In the genomic region with DNA sequence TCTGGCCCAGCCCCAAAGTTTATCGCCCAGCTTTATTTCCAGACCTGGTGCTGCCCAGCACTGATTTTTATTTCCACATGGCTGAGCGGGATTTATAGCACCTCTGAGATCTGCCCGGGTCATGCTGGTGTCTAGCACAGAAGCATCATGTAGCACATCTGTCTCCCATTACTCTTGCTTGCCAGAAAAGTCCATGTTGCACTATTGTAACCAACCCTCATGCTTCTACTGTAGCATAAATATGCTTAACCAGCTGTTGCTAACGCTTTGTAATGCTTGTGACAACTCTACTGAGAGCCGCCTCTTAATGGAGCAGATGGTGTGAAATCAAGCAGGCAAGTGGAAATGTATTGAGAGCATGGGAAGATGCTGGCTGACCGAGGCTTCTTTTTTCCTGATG, we compare ENCODE assay signal across 10 mouse cellular contexts.
A peak's percentile ranks its signal among the peaks of the same experiment; 100 is the strongest.
DNase-seq lines count a peak whose midpoint lies in the region; ATAC-seq lines count a peak whose summit lies in the region.
"Had no signal": no experiment of that assay in that cellular context is flagged by ENCODE, and none has a peak within 500 bp of the region (broad histone marks: within the 10 kb centered on the region; RNA-seq: fewer than 3 reads in every experiment).

No protein-coding gene starts in this region.

- no peaks in the 10 kb centered on the region for H3K9me3 ChIP-seq in hindbrain, embryonic 13.5 days
- no peaks in the 10 kb centered on the region for H3K9me3 ChIP-seq in hindbrain, embryonic 10.5 days
- H3K9me3 ChIP-seq in midbrain, embryonic 15.5 days: no peaks in the 10 kb centered on the region
- H3K9me3 ChIP-seq: midbrain, embryonic 12.5 days had no signal

- no peak for DNase-seq in hindbrain, embryonic 10.5 days (ENCODE audit: low spot score)
- peak; percentile 27 to 29 for DNase-seq in right cerebral cortex, adult 2 months (ENCODE audit: low spot score in 2 of 2)
- DNase-seq in right cerebral cortex, postnatal 25 days: no peak
- peak; percentile 21 for DNase-seq in layer of hippocampus, adult 9-10 months (ENCODE audit: low spot score)
- DNase-seq in yolk sac, embryonic 10.5 days (ENCODE audit: low spot score): peak; percentile 2
- DNase-seq in gastrocnemius, adult 18-20 months (ENCODE audit: low spot score): no peak
- DNase-seq: cerebellum, adult 2 months had no signal

- no peak overlapping the region for H3K9ac ChIP-seq in hindbrain, embryonic 13.5 days
- H3K9ac ChIP-seq in midbrain, embryonic 15.5 days: no peak overlapping the region
- H3K9ac ChIP-seq: midbrain, embryonic 12.5 days had no signal

- H3K27me3 ChIP-seq in hindbrain, embryonic 13.5 days: no peaks in the 10 kb centered on the region
- no peaks in the 10 kb centered on the region for H3K27me3 ChIP-seq in hindbrain, embryonic 10.5 days (ENCODE audit: insufficient read depth, poor library complexity, severe bottlenecking)
- H3K27me3 ChIP-seq in midbrain, embryonic 15.5 days (replicated peaks): no peaks in the 10 kb centered on the region
- H3K27me3 ChIP-seq: midbrain, embryonic 12.5 days had no signal

- peak; percentile 52; the same call in 1 of the 2 replicates for ATAC-seq in hindbrain, embryonic 13.5 days (ENCODE audit: low FRiP score)
- ATAC-seq in midbrain, embryonic 15.5 days (replicated peaks): no peak

- no peaks in the 10 kb centered on the region for H3K36me3 ChIP-seq in hindbrain, embryonic 13.5 days
- H3K36me3 ChIP-seq in hindbrain, embryonic 10.5 days: no peaks in the 10 kb centered on the region
- no peaks in the 10 kb centered on the region for H3K36me3 ChIP-seq in midbrain, embryonic 15.5 days (replicated peaks)
- H3K36me3 ChIP-seq: midbrain, embryonic 12.5 days had no signal

- no peaks in the 10 kb centered on the region for H3K4me1 ChIP-seq in hindbrain, embryonic 13.5 days (replicated peaks)
- no peaks in the 10 kb centered on the region for H3K4me1 ChIP-seq in hindbrain, embryonic 10.5 days (replicated peaks)
- H3K4me1 ChIP-seq in midbrain, embryonic 15.5 days: no peaks in the 10 kb centered on the region

- no peak overlapping the region for H3K27ac ChIP-seq in hindbrain, embryonic 13.5 days
- H3K27ac ChIP-seq in hindbrain, embryonic 10.5 days: no peak overlapping the region
- H3K27ac ChIP-seq in midbrain, embryonic 15.5 days: no peak overlapping the region
- H3K27ac ChIP-seq: midbrain, embryonic 12.5 days had no signal

- 48% methylated on average over 6 of the region's 6 CpGs for WGBS in hindbrain, embryonic 13.5 days
- 77% methylated on average over 6 of the region's 6 CpGs for WGBS in hindbrain, embryonic 10.5 days
- WGBS in midbrain, embryonic 15.5 days: 66% methylated on average over 6 of the region's 6 CpGs

- H3K4me3 ChIP-seq in hindbrain, embryonic 13.5 days: no peak overlapping the region
- H3K4me3 ChIP-seq in hindbrain, embryonic 10.5 days: no peak overlapping the region
- no peak overlapping the region for H3K4me3 ChIP-seq in midbrain, embryonic 15.5 days
- H3K4me3 ChIP-seq: midbrain, embryonic 12.5 days had no signal

- no peak overlapping the region for H3K4me2 ChIP-seq in hindbrain, embryonic 13.5 days
- no peak overlapping the region for H3K4me2 ChIP-seq in midbrain, embryonic 15.5 days
- H3K4me2 ChIP-seq: midbrain, embryonic 12.5 days had no signal

Comparison
In these comparisons a context has a peak if more than half of its experiments do, and no peak if none do; other contexts are left out.
1. DNase-seq: peak in right cerebral cortex, adult 2 months (2 of 2), layer of hippocampus, adult 9-10 months (single experiment) and yolk sac, embryonic 10.5 days (single experiment); none in hindbrain, embryonic 10.5 days (single experiment), right cerebral cortex, postnatal 25 days (single experiment) and gastrocnemius, adult 18-20 months (single experiment).